In genomic region chr7:99229411-99229810, GRCm38 (mm10) we compare ENCODE assay signal across 9 mouse cellular contexts. TPM values are rescaled to one million over a fixed set of nuclear protein-coding genes. Genes with fewer than 3 reads are reported as not detected.
DNase-seq lines count a peak whose midpoint lies in the region; ATAC-seq and TF ChIP-seq lines count a peak whose summit lies in the region.
"Had no signal": no experiment of that assay in that cellular context is flagged by ENCODE, and none has a peak within 500 bp of the region (broad histone marks: within the 10 kb centered on the region; RNA-seq: fewer than 3 reads in every experiment).

No protein-coding gene starts in this region.

- ATAC-seq in heart, embryonic 11.5 days (replicated peaks; ENCODE audit: insufficient number of reproducible peaks, low FRiP score, low TSS enrichment), result no peak
- peak; percentile 80 for ATAC-seq in granulocyte monocyte progenitor cell, adult 5-6 weeks (replicated peaks; ENCODE audit: poor library complexity, severe bottlenecking)
- no peak for ATAC-seq in limb, embryonic 12.5 days (ENCODE audit: insufficient number of reproducible peaks, insufficient read depth, low FRiP score, low TSS enrichment, low read depth)

- H3K4me2 ChIP-seq in heart, embryonic 11.5 days, result no peak overlapping the region
- no peak overlapping the region for H3K4me2 ChIP-seq in limb, embryonic 12.5 days
- H3K4me2 ChIP-seq: embryonic facial prominence, embryonic 12.5 days had no signal

- H3K4me3 ChIP-seq in heart, embryonic 11.5 days (ENCODE audit: low read depth, low read length), result no peak overlapping the region
- H3K4me3 ChIP-seq in limb, embryonic 12.5 days (replicated peaks), result no peak overlapping the region
- H3K4me3 ChIP-seq in olfactory bulb, adult 2 months (ENCODE audit: insufficient read depth, low read depth, low read length), result no peak overlapping the region
- H3K4me3 ChIP-seq: embryonic facial prominence, embryonic 12.5 days had no signal

- no peaks in the 10 kb centered on the region for H3K36me3 ChIP-seq in heart, embryonic 11.5 days (ENCODE audit: control insufficient read depth, insufficient read depth, low read length)
- 0 out of 2 replicates have a peak, but pooled peaks cover 6% of the 10 kb centered on the region for H3K36me3 ChIP-seq in limb, embryonic 12.5 days
- H3K36me3 ChIP-seq: embryonic facial prominence, embryonic 12.5 days had no signal

- H3K9me3 ChIP-seq in heart, embryonic 11.5 days (replicated peaks; ENCODE audit: control insufficient read depth, low read length), result no peaks in the 10 kb centered on the region
- H3K9me3 ChIP-seq in limb, embryonic 12.5 days, result no peaks in the 10 kb centered on the region
- H3K9me3 ChIP-seq: embryonic facial prominence, embryonic 12.5 days had no signal

- peak; percentile 48; the same call in 1 of the 2 replicates for TF ChIP-seq CTCF in olfactory bulb, adult 2 months (IDR thresholded peaks at IDR 0.05; ENCODE audit: insufficient read depth, low read depth, low read length)

- 0 out of 2 replicates have a peak, but pooled peaks cover 3% of the 10 kb centered on the region for H3K4me1 ChIP-seq in heart, embryonic 11.5 days (ENCODE audit: control insufficient read depth, insufficient read depth, low read length)
- H3K4me1 ChIP-seq in limb, embryonic 12.5 days (replicated peaks), result peaks cover 6% of the 10 kb centered on the region
- no peaks in the 10 kb centered on the region for H3K4me1 ChIP-seq in olfactory bulb, adult 2 months (ENCODE audit: control insufficient read depth, insufficient read depth, low read length)
- H3K4me1 ChIP-seq: embryonic facial prominence, embryonic 12.5 days had no signal

- no peaks in the 10 kb centered on the region for H3K27me3 ChIP-seq in heart, embryonic 11.5 days (ENCODE audit: control insufficient read depth, insufficient read depth, low read length)
- H3K27me3 ChIP-seq in limb, embryonic 12.5 days, result no peaks in the 10 kb centered on the region
- H3K27me3 ChIP-seq: embryonic facial prominence, embryonic 12.5 days had no signal

- WGBS in heart, embryonic 11.5 days (ENCODE audit: insufficient replicate concordance), result 14% methylated on average over 2 of the region's 2 CpGs
- 20% methylated on average over 2 of the region's 2 CpGs for WGBS in limb, embryonic 12.5 days
- 38% methylated on average over 2 of the region's 2 CpGs for WGBS in olfactory bulb, adult 2 months

- TF ChIP-seq POLR2A in olfactory bulb, adult 2 months (IDR thresholded peaks at IDR 0.05; ENCODE audit: insufficient read depth, low read depth, low read length), result no peak

- H3K9ac ChIP-seq in heart, embryonic 11.5 days (ENCODE audit: low read depth, low read length), result no peak overlapping the region
- no peak overlapping the region for H3K9ac ChIP-seq in limb, embryonic 12.5 days (replicated peaks)
- H3K9ac ChIP-seq: embryonic facial prominence, embryonic 12.5 days had no signal

- DNase-seq in heart, adult 18-20 months, result peak; percentile 47 to 51
- DNase-seq in 3134 (ENCODE audit: extremely low read depth, insufficient read length, low spot score), result peak; percentile 22
- DNase-seq in Muller cell, postnatal 12 days (ENCODE audit: inconsistent ontology term), result peak; percentile 27
- no peak for DNase-seq in spleen, postnatal 14 days (ENCODE audit: low spot score in 2 of 2)

- no peak overlapping the region for H3K27ac ChIP-seq in heart, embryonic 11.5 days (ENCODE audit: low read depth, low read length)
- 0 out of 2 replicates have a peak overlapping the region, but pooled peaks have one; percentile 2 for H3K27ac ChIP-seq in limb, embryonic 12.5 days
- H3K27ac ChIP-seq in olfactory bulb, adult 2 months (ENCODE audit: insufficient read depth, low read depth, low read length), result no peak overlapping the region
- H3K27ac ChIP-seq: embryonic facial prominence, embryonic 12.5 days had no signal

RNA-seq across cellular contexts. Expression of gene Mogat2, which starts 9.0 kb away (rescaled TPM):
- total RNA-seq in heart, adult 18-20 months (2021), result not detected
- polyA plus RNA-seq in heart, embryonic 11.5 days (2014; fragmentation: Nextera tagmentation; extraction: Ambion mirVana), result 4.2 and 7.1 TPM in 2 replicates
- total RNA-seq in granulocyte monocyte progenitor cell, adult 5-6 weeks (2014; fragmentation: Nextera tagmentation), result 1.5 and 6.2 TPM in 2 replicates
- 3.6 and 4.8 TPM in 2 replicates for total RNA-seq in granulocyte monocyte progenitor cell, adult 5-6 weeks (2017)
- 13.5 and 14.0 TPM in 2 replicates for polyA plus RNA-seq in limb, embryonic 12.5 days (2016; fragmentation: Nextera tagmentation; extraction: Ambion mirVana)
- polyA plus RNA-seq in olfactory bulb, adult 2 months (2012; ENCODE audit: insufficient read depth, insufficient read length, low replicate concordance, missing spikeins), result not detected in 2 replicates

RNA-seq across cellular contexts. Expression of gene Map6, which starts 37.8 kb away (rescaled TPM):
- 1 to 10 TPM; 3.7 to 5.1 TPM for total RNA-seq in heart, adult 18-20 months (2021)
- polyA plus RNA-seq in heart, embryonic 11.5 days (2014; fragmentation: Nextera tagmentation; extraction: Ambion mirVana), result 2.0 and 2.2 TPM in 2 replicates
- total RNA-seq in granulocyte monocyte progenitor cell, adult 5-6 weeks (2014; fragmentation: Nextera tagmentation), result not detected in 2 replicates
- not detected in 2 replicates for total RNA-seq in granulocyte monocyte progenitor cell, adult 5-6 weeks (2017)
- polyA plus RNA-seq in limb, embryonic 12.5 days (2016; fragmentation: Nextera tagmentation; extraction: Ambion mirVana), result 4.4 and 4.8 TPM in 2 replicates
- polyA plus RNA-seq in olfactory bulb, adult 2 months (2012; ENCODE audit: insufficient read depth, insufficient read length, low replicate concordance, missing spikeins), result not detected in 2 replicates

RNA-seq across cellular contexts. Expression of gene Dgat2, which starts 46.9 kb away (rescaled TPM):
- 100 to 1,000 TPM; 343 to 377 TPM for total RNA-seq in heart, adult 18-20 months (2021)
- 8.4 and 8.7 TPM in 2 replicates for polyA plus RNA-seq in heart, embryonic 11.5 days (2014; fragmentation: Nextera tagmentation; extraction: Ambion mirVana)
- 9.6 and 13.9 TPM in 2 replicates for total RNA-seq in granulocyte monocyte progenitor cell, adult 5-6 weeks (2014; fragmentation: Nextera tagmentation)
- total RNA-seq in granulocyte monocyte progenitor cell, adult 5-6 weeks (2017), result 6.7 and 7.9 TPM in 2 replicates
- polyA plus RNA-seq in limb, embryonic 12.5 days (2016; fragmentation: Nextera tagmentation; extraction: Ambion mirVana), result 14.0 and 14.1 TPM in 2 replicates
- not detected in 2 replicates for polyA plus RNA-seq in olfactory bulb, adult 2 months (2012; ENCODE audit: insufficient read depth, insufficient read length, low replicate concordance, missing spikeins)

Comparison
In these comparisons a context has a peak if more than half of its experiments do, and no peak if none do; other contexts are left out.
1. DNase-seq: peak in heart, adult 18-20 months (2 of 2), 3134 (single experiment) and Muller cell, postnatal 12 days (single experiment); none in spleen, postnatal 14 days (0 of 2).